Mouse (Mus musculus): ENCODE data around the gene Cog5. TPM values are rescaled to one million over a fixed set of nuclear protein-coding genes. Genes with fewer than 3 reads are reported as not detected.

Gene Cog5
- polyA plus RNA-seq, 2 experiments = 6.0 to 7.8 TPM

- Histone ChIP-seq H3K9ac (replicated peaks) (peak overlapping the region; percentile 84), H3K4me1 (replicated peaks; ENCODE audit: control insufficient read depth in 2 of 2, insufficient read depth in 2 of 2, low read length in 1 of 2) (peaks cover 16 to 20% of the 10 kb centered on the region in 2 experiments), H3K27me3 (ENCODE audit: control insufficient read depth, insufficient read depth, low read length) (no peaks in the 10 kb centered on the region), H3K4me2 (ENCODE audit: low read depth) (peak overlapping the region; percentile 78), H3K4me3 (ENCODE audit: insufficient read depth in 1 of 2, low read depth in 2 of 2, low read length in 2 of 2) (peak overlapping the region; percentile 73 to 79), H3K36me3 (replicated peaks; ENCODE audit: control insufficient read depth, insufficient read depth, low read depth) (peaks cover 4% of the 10 kb centered on the region), H3K9me3 (ENCODE audit: control insufficient read depth, low read length) (no peaks in the 10 kb centered on the region), H3K27ac (peak overlapping the region; percentile 92)
- DNase-seq (ENCODE audit: low read depth in 3 of 3, low spot score in 3 of 3) = no peak
- TF ChIP-seq EP300 (IDR thresholded peaks at IDR 0.05; ENCODE audit: low read depth) = no peak
- no peak for TF ChIP-seq CTCF (IDR thresholded peaks at IDR 0.05; ENCODE audit: low read depth)
- no peak for ATAC-seq (ENCODE audit: insufficient read depth)
- WGBS (ENCODE audit: insufficient replicate concordance) = 21% methylated on average over 7 of the region's 7 CpGs
Observed at GRCm38 (mm10) chr12:31948101-31949000, 293.7 kb downstream of the Cog5 start.

DNA sequence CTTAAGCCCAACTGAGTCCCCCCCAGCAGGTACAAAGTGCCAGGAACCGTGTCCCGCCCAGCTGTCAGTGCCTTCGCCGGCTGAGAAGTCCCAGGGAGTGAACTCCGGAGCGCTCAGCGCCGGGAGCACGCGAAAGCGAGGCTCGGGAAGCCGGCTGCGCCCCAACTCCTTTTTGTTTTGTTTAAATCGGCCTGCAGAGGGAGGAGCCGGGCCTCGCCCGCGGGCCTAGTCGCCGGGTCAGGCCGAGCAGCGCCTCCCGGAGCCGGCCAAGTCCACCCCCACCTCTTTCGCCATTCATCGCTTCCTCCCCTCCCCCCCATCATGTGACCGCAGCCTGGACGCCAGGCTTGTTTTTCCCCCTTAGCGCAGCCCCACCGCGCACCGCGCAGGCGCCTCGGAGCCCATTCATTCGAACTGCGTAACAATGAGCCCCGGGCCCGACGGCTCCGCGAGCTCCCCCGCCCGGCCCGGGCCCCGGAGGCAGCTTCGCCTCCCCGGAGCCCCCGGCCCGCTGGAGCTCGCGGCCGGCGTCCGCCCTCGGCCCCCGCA lies 294.6 kb downstream of the Cog5 start:
- ATAC-seq (ENCODE audit: insufficient read depth) = peak; percentile 54
- TF ChIP-seq CTCF (IDR thresholded peaks at IDR 0.05; ENCODE audit: low read depth) (peak; percentile 40), EP300 (IDR thresholded peaks at IDR 0.05; ENCODE audit: low read depth) (no peak; the same call in 1 of the 2 replicates)
- Histone ChIP-seq H3K27ac (peak overlapping the region; percentile 92), H3K4me2 (ENCODE audit: low read depth) (peak overlapping the region; percentile 78), H3K9ac (replicated peaks) (peak overlapping the region; percentile 84), H3K9me3 (ENCODE audit: control insufficient read depth, low read length) (no peaks in the 10 kb centered on the region), H3K4me3 (ENCODE audit: insufficient read depth in 1 of 2, low read depth in 2 of 2, low read length in 2 of 2) (peak overlapping the region; percentile 73 to 79), H3K36me3 (replicated peaks; ENCODE audit: control insufficient read depth, insufficient read depth, low read depth) (no peaks in the 10 kb centered on the region), H3K4me1 (replicated peaks; ENCODE audit: control insufficient read depth in 2 of 2, insufficient read depth in 2 of 2, low read length in 1 of 2) (peaks cover 10% of the 10 kb centered on the region in 2 experiments), H3K27me3 (ENCODE audit: control insufficient read depth, insufficient read depth, low read length) (no peaks in the 10 kb centered on the region)
- under 1% methylated on average over 57 of the region's 58 CpGs for WGBS (ENCODE audit: insufficient replicate concordance)
- peak; percentile 78 to 80 (median 79) for DNase-seq (ENCODE audit: low read depth in 3 of 3, low spot score in 3 of 3)

- Histone ChIP-seq H3K4me3 (ENCODE audit: insufficient read depth in 1 of 2, low read depth in 2 of 2, low read length in 2 of 2) (peak within 1 kb of the TSS; percentile 73 to 79), H3K9ac (replicated peaks) (peak within 1 kb of the TSS; percentile 84), H3K9me3 (ENCODE audit: control insufficient read depth, low read length) (no peaks in the 10 kb centered on the region), H3K27me3 (ENCODE audit: control insufficient read depth, insufficient read depth, low read length) (no peaks in the 10 kb centered on the region), H3K4me1 (replicated peaks; ENCODE audit: control insufficient read depth in 2 of 2, insufficient read depth in 2 of 2, low read length in 1 of 2) (peaks cover 10% of the 10 kb centered on the region in 2 experiments), H3K27ac (peak within 1 kb of the TSS; percentile 92), H3K36me3 (replicated peaks; ENCODE audit: control insufficient read depth, insufficient read depth, low read depth) (no peaks in the 10 kb centered on the region), H3K4me2 (ENCODE audit: low read depth) (peak within 1 kb of the TSS; percentile 89)
- ATAC-seq (ENCODE audit: insufficient read depth) (peak; percentile 91), DNase-seq (ENCODE audit: low read depth in 3 of 3, low spot score in 3 of 3) (peak; percentile 100)
- TF ChIP-seq CTCF (IDR thresholded peaks at IDR 0.05; ENCODE audit: low read depth) = no peak
- TF ChIP-seq EP300 (IDR thresholded peaks at IDR 0.05; ENCODE audit: low read depth) = peak; percentile 30
- WGBS (ENCODE audit: insufficient replicate concordance) = under 1% methylated on average over 60 of the region's 71 CpGs
Observed at GRCm38 (mm10) chr12:31949759-31950658, 295.3 kb downstream of the Cog5 start, which contains the start of gene Hbp1. TSS of gene Hbp1 (minus strand) at chr12:31950535.

DNA sequence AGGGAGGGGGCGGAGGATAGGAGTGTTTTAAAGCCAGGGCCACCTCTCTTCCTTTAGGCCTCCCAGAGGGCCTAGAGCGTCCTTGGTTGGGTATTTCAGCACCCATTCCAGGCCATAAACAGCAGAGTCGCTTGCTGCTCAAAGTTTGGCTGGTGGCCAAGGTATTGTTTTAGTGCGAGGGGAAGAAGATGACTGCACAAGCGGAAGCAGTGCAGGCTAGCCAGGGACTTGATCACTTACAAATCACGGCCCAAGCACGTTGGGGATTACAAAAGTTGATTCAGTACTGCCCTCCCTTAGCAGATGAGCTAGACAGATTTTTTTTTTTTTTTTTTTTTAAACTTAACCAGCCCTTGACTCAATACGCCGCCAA lies 296.0 kb downstream of the Cog5 start:
- no peaks in the 10 kb centered on the region for H3K36me3 ChIP-seq (replicated peaks; ENCODE audit: control insufficient read depth, insufficient read depth, low read depth)
- H3K4me3 ChIP-seq (ENCODE audit: insufficient read depth in 1 of 2, low read depth in 2 of 2, low read length in 2 of 2) = peak overlapping the region; percentile 56 to 79
- H3K9ac ChIP-seq (replicated peaks) = peak overlapping the region; percentile 61
- H3K27me3 ChIP-seq (ENCODE audit: control insufficient read depth, insufficient read depth, low read length) = no peaks in the 10 kb centered on the region
- H3K9me3 ChIP-seq (ENCODE audit: control insufficient read depth, low read length) = no peaks in the 10 kb centered on the region
- TF ChIP-seq EP300 (IDR thresholded peaks at IDR 0.05; ENCODE audit: low read depth) (no peak), CTCF (IDR thresholded peaks at IDR 0.05; ENCODE audit: low read depth) (no peak)
- ATAC-seq (ENCODE audit: insufficient read depth) (no peak), DNase-seq (ENCODE audit: low read depth in 3 of 3, low spot score in 3 of 3) (no peak)
- peak overlapping the region; percentile 49 for H3K27ac ChIP-seq
- peak overlapping the region; percentile 89 for H3K4me2 ChIP-seq (ENCODE audit: low read depth)
- peaks cover 10% of the 10 kb centered on the region in 2 experiments for H3K4me1 ChIP-seq (replicated peaks; ENCODE audit: control insufficient read depth in 2 of 2, insufficient read depth in 2 of 2, low read length in 1 of 2)
- WGBS (ENCODE audit: insufficient replicate concordance) = 12% methylated on average over 9 of the region's 9 CpGs
